Mouse (Mus musculus) bone marrow macrophage, adult 2 months (primary cell): ENCODE results near the gene Nek8. TPM values are rescaled to one million over a fixed set of nuclear protein-coding genes. Genes with fewer than 3 reads are reported as not detected.
"Not testable (repeated sequence)": the region's sequence is repeated elsewhere in the genome, so short reads cannot be mapped to it uniquely, and the experiment has no call there.

Source experiments
- H3K27ac ChIP-seq: 2 replicates; pipeline ENCODE4 v1.5.1; 2012; ENCODE audit warnings: low read depth, low read length; ENCODE audit not compliant: insufficient read depth
- H3K4me1 ChIP-seq: 2 replicates; pipeline ENCODE4 v1.6.1; 2012; ENCODE audit warnings: low read length; ENCODE audit not compliant: control insufficient read depth, insufficient read depth
- H3K4me3 ChIP-seq: 2 replicates; pipeline ENCODE4 v1.5.1; 2012; ENCODE audit warnings: mild to moderate bottlenecking, low read length, moderate library complexity; ENCODE audit not compliant: insufficient read depth
- CTCF ChIP-seq: IDR thresholded peaks from 2 replicates; pipeline ENCODE4 v1.5.1; 2012; ENCODE audit warnings: low read depth, mild to moderate bottlenecking, low read length, moderate library complexity
- POLR2A ChIP-seq: IDR thresholded peaks from 2 replicates; pipeline ENCODE4 v1.6.1; 2012; ENCODE audit warnings: mild to moderate bottlenecking, low read depth, low read length, borderline replicate concordance
- polyA plus RNA-seq: library from polyadenylated mRNA; stranded (reverse); fragments of >200 nt; gene quantifications from 2 replicates; pipeline ENCODE4 v1.2.4, GENCODE M21; 2012; ENCODE audit not compliant: missing spikeins, insufficient read depth, insufficient read length

Gene Nek8
- polyA plus RNA-seq, 1 experiment, result 5.2 TPM

DNA sequence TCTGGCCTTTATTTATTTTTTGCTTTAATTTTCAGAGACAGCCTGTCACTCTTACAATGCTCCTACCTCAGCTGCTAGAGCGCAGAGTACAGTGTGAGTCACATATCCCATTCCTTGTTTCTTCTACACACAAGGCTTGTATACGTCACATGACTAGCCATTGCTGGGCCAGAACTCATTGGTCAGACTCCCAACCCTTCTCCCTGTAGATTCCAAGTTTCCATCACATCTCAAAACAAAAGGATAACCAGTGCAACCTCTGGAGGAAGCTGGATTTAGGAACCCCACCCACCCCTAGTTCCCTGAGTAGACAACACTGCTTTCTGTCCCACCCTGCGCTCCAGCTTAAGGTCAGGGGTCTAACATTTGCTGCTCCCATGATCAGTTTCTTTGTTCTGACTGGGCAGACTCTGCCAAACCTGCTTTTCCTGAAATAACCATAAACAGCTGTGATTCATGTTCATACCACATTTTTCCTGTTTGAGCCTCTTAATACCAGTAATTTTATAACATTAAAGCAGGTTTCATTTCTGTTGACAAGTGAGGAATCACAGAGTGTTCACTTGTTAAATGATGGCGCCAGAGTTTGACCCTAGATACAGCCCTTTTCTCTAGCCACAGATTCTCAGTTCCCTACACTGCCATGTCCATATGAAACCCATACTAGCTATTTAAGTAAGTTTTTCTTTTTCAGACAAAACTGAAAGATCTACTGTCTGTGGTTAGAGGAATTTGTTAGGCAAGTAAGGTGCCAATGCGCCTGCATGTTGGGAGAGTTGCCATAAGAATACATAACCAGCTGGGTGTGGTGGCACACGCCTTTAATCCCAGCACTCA, 29.6 kb downstream of the Nek8 start:
- H3K4me1 ChIP-seq, result no peaks in the 10 kb centered on the region
- H3K4me3 ChIP-seq, result no peak overlapping the region
- no peak for TF ChIP-seq POLR2A
- TF ChIP-seq CTCF, result no peak
- H3K27ac ChIP-seq, result no peak overlapping the region

DNA sequence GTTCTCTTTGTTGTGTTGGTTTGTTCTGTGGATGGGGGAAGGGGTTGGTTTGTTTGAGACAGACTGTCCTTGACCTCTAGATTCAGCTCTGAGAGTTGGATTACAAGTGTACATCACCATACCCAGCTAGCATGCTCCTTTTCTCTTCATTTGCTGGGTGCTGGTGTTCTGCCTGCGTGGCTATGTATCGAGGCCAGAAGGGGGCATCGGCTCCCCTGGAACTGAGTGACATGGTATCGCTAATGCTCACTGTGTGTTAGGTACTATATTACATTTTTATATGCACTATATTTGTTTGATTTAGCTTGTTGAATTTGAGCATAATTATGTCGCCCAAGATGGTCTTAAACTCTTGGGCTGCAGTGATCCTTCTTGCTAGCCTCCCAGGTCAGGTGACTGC, 30.3 kb downstream of the Nek8 start:
- TF ChIP-seq POLR2A, result no peak
- TF ChIP-seq CTCF, result no peak
- Histone ChIP-seq H3K4me3 (no peak overlapping the region), H3K4me1 (no peaks in the 10 kb centered on the region), H3K27ac (no peak overlapping the region)

DNA sequence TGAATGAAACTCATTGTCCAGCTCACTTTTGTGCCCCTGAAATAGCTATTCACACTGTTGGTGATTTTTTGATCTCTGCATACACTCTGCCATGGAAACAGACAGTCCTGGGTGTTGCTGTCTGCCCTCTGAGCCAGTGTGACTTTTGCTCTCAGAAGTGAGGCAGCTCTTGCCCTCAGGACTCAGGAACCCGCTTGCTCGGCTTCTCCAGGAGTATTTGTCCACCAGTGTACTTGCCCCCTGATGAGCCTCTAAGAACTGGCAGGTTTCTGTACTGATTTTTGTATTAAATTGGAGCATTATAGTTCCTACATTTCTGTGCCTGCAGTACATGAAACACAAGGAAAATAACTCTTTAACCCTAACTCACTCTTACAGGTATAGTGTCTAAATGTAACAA, 33.0 kb downstream of the Nek8 start:
- H3K27ac ChIP-seq, result no peak overlapping the region
- no peak for TF ChIP-seq CTCF
- TF ChIP-seq POLR2A, result no peak
- no peak overlapping the region for H3K4me3 ChIP-seq
- no peaks in the 10 kb centered on the region for H3K4me1 ChIP-seq

DNA sequence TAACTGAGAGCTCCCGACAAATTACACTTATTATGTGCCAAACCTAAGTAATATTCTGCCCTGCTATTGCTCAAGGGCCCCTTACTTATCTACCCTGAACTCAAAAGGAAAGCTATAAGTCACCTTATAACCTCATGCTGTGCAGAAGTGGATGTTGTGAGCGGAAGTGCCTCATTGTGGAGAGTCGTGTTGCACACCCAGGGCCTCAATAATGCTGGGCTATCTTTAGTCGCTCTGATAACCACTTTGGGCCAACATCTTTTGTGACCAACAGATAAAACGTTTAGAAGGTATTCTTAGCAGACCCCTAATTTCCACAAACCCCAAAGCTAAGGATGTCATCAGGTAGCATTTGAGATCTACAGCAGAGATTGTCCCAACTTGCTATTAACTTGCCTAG, 35.8 kb downstream of the Nek8 start:
- no peak overlapping the region for H3K27ac ChIP-seq
- no peaks in the 10 kb centered on the region for H3K4me1 ChIP-seq
- H3K4me3 ChIP-seq, result no peak overlapping the region
- TF ChIP-seq POLR2A (no peak), CTCF (no peak)

DNA sequence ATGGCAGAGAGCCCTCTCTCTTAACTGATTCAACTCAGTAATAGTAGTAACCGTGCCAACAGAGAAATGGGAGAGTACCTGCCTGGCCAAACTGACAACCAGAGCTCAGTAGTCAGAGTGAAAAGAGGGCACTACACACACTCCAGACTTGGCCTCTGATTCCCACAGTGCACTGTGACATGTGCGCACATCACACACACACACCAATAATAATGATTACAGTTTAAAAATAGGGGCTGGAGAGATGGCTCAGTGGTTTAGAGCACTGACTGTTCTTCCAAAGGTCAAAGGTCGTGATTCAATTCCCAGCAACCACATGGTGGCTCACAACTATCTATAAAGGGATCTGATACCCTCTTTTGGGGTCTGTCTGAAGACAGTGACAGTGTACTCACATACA, 38.5 kb downstream of the Nek8 start:
- H3K4me3 ChIP-seq, result no peak overlapping the region
- H3K27ac ChIP-seq, result no peak overlapping the region
- H3K4me1 ChIP-seq, result peaks cover 12% of the 10 kb centered on the region
- TF ChIP-seq POLR2A, result no peak
- no peak for TF ChIP-seq CTCF

DNA sequence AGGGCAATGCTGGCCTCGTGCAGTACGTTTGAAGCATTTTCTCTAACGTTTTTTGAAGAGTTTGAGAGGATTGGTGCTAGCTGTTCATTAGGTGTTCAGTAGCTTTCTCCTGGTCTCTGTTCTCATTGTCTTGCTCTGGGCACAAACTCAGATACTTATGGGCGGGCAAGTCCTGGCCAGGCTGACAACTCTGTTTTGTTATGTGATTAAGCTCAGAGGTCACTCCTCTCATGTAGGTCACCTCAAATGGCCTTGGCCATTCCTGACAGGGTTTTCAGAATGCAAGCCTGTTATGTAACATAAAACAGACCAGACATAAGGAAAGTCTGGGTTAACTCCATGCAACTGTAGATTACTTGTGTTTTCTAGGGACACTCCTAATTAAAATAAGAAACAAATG, 38.9 kb downstream of the Nek8 start:
- TF ChIP-seq CTCF (no peak), POLR2A (no peak)
- Histone ChIP-seq H3K4me1 (peaks cover 15% of the 10 kb centered on the region), H3K27ac (no peak overlapping the region), H3K4me3 (no peak overlapping the region)

DNA sequence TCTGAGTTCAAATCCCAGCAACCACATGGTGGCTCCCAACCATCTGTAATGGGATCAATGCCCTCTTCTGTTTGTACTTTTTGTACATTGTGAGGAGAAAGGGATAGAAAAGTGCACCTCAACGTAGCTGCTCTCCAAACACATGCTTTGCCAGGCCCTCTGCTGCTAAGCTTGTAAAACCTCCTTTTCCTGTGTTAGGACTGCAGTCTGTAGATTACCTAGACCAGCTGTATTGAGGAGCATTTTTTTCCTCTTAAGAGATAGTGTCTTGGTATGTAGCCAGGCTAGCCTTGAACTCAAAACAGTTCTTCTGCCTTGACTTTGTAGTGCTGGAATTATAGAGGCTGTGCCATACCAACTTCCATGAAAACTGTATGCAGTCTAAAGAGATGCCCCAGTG, 40.3 kb downstream of the Nek8 start:
- Histone ChIP-seq H3K4me1 (peaks cover 15% of the 10 kb centered on the region), H3K27ac (no peak overlapping the region), H3K4me3 (no peak overlapping the region)
- TF ChIP-seq CTCF, result no peak
- TF ChIP-seq POLR2A, result no peak

DNA sequence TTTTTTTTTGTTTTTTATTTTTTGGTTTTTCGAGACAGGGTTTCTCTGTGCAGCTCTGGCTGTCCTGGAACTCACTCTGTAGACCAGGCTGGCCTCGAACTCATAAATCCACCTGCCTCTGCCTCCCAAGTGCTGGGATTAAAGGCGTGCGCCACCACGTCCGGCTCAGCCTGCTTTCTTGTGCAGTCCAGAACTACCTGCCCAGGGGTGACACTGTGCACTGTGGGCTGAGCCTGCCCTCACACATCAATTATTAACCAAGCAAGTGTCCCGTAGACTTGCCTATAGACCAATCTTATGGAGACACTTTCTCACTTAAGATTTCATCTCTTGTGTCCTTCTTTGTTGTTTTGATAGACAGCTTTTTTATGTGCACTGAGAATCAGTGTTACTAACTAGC, 41.2 kb downstream of the Nek8 start:
- H3K4me3 ChIP-seq, H3K27ac ChIP-seq: not testable (repeated sequence)
- peaks cover 15% of the 10 kb centered on the region for H3K4me1 ChIP-seq

DNA sequence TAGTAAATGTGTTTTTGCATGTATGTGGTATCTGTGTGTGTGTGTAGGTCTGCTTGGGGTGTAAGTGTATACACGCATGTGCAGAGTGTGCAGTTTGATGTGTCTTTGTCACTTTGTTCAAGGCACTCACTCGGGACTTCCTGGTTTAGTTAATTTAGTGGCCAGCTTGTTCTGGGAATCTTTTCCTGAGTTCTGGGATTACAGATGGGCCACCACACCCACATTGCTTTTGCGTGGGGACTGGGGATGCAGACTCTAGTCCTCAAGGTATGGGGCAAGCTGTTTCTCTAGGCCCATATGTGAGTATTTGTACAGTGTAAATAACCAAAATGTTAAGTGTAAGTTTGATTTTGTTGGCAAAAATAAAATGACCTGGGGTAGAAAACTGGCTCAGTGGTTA, 42.1 kb downstream of the Nek8 start:
- Histone ChIP-seq H3K27ac (no peak overlapping the region), H3K4me3 (no peak overlapping the region), H3K4me1 (peaks cover 15% of the 10 kb centered on the region)
- TF ChIP-seq CTCF (no peak), POLR2A (no peak)

DNA sequence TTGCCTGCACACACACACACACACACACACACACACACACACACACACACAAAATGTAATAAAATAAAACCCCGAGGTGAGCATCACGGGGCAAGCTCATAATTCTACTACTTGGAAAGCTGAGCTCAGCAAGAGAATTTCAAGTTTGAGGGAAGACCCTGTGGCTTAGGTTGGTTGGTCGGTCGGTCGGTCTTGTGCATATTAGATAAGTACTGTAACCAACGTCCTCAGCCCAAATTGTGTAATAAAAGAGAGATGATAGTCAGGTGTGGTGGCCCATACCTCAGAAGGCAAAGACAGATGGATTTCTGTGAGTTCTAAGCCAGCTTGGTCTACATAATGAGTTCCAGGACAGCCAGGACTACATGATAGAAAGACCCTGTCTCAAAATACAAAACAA, 42.6 kb downstream of the Nek8 start:
- Histone ChIP-seq H3K27ac (no peak overlapping the region), H3K4me3 (no peak overlapping the region), H3K4me1 (peaks cover 15% of the 10 kb centered on the region)
- no peak for TF ChIP-seq CTCF
- TF ChIP-seq POLR2A, result no peak
